Mouse (Mus musculus) hindbrain, embryonic 12.5 days (tissue): Measurements from ENCODE around the gene Pkn3. TPM values are rescaled to one million over a fixed set of nuclear protein-coding genes. Genes with fewer than 3 reads are reported as not detected.
"Not testable (repeated sequence)": the region's sequence is repeated elsewhere in the genome, so short reads cannot be mapped to it uniquely, and the experiment has no call there.

Experiments used
- ATAC-seq: fragments of 200-750 bp; cut with Nextera tagmentation; 2 replicates; pipeline ENCODE4 v1.8.0; 2017; ENCODE audit warnings: moderate TSS enrichment; ENCODE audit not compliant: low FRiP score
- H3K27ac ChIP-seq: fragments of 300-500 bp; sonication (generic); 2 replicates; pipeline ENCODE4 v1.5.1; 2016; ENCODE audit warnings: mild to moderate bottlenecking
- H3K27me3 ChIP-seq: fragments of 300-500 bp; sonication (generic); 2 replicates; pipeline ENCODE4 v1.6.1; 2016; ENCODE audit warnings: mild to moderate bottlenecking
- H3K36me3 ChIP-seq: fragments of 300-500 bp; sonication (generic); 2 replicates; pipeline ENCODE4 v1.6.1; 2016; ENCODE audit warnings: mild to moderate bottlenecking
- H3K4me1 ChIP-seq: fragments of 300-500 bp; sonication (generic); 2 replicates; pipeline ENCODE4 v1.6.1; 2016
- H3K4me2 ChIP-seq: fragments of 300-500 bp; sonication (generic); replicated peaks from 2 replicates; pipeline ENCODE4 v1.6.1; 2016; ENCODE audit warnings: mild to moderate bottlenecking
- H3K4me3 ChIP-seq: fragments of 300-500 bp; sonication (generic); 2 replicates; pipeline ENCODE4 v1.5.1; 2016; ENCODE audit warnings: mild to moderate bottlenecking
- H3K9ac ChIP-seq: fragments of 300-500 bp; sonication (generic); 2 replicates; pipeline ENCODE4 v1.6.1; 2016; ENCODE audit warnings: mild to moderate bottlenecking, moderate library complexity
- H3K9me3 ChIP-seq: fragments of 300-500 bp; sonication (generic); replicated peaks from 2 replicates; pipeline ENCODE4 v1.6.1; 2016; ENCODE audit warnings: mild to moderate bottlenecking
- WGBS: fragments of 180-500 bp; shearing (Covaris S2); methylation state at CpG from one replicate; pipeline ENCODE4 v1.1.7; 2016; 5-methylcytosine and 5-hydroxymethylcytosine counted together
- polyA plus RNA-seq: library from polyadenylated mRNA; unstranded; fragments of >200 nt; fragmentation: Nextera tagmentation; extraction: Ambion mirVana; gene quantifications from 2 replicates; pipeline ENCODE4 v1.2.1, GENCODE M21; 2016

The Pkn3 gene
- polyA plus RNA-seq, 1 experiment from 2014 or later = 7.2 TPM

- WGBS = 43% methylated on average over 6 of the region's 6 CpGs
- Histone ChIP-seq H3K9me3 (no peaks in the 10 kb centered on the region), H3K9ac (no peak overlapping the region)
These were observed 25.3 kb upstream of the Pkn3 start for GRCm38 (mm10) chr2:30051992-30052761.

GRCm38 (mm10) chr2:30055310-30055709 is 22.2 kb upstream of the Pkn3 start:
- 92% methylated on average over 3 of the region's 3 CpGs for WGBS
- not testable (repeated sequence) for H3K27me3 ChIP-seq, H3K9me3 ChIP-seq, H3K4me2 ChIP-seq, H3K27ac ChIP-seq, H3K9ac ChIP-seq, H3K4me1 ChIP-seq, H3K4me3 ChIP-seq, ATAC-seq, H3K36me3 ChIP-seq

More at GRCm38 (mm10) chr2:30051992-30052761, 25.3 kb upstream of the Pkn3 start:
- 0 out of 2 replicates have a peak, but pooled peaks cover 3% of the 10 kb centered on the region for H3K27me3 ChIP-seq
- no peak overlapping the region for H3K4me3 ChIP-seq
- H3K27ac ChIP-seq = no peak overlapping the region
- H3K4me2 ChIP-seq = no peak overlapping the region
- ATAC-seq = no peak
- no peaks in the 10 kb centered on the region for H3K36me3 ChIP-seq
- peaks cover 6% of the 10 kb centered on the region; the same call in 1 of the 2 replicates for H3K4me1 ChIP-seq

GRCm38 (mm10) chr2:30056736-30057135 is 20.7 kb upstream of the Pkn3 start:
- Histone ChIP-seq H3K9ac (no peak overlapping the region), H3K4me3 (no peak overlapping the region), H3K9me3 (no peaks in the 10 kb centered on the region), H3K27me3 (0 out of 2 replicates have a peak, but pooled peaks cover 3% of the 10 kb centered on the region), H3K4me1 (peaks cover 10% of the 10 kb centered on the region), H3K4me2 (no peak overlapping the region), H3K27ac (no peak overlapping the region), H3K36me3 (no peaks in the 10 kb centered on the region)
- 90% methylated on average over 3 of the region's 3 CpGs for WGBS
- no peak for ATAC-seq

- no peak within 1 kb of the TSS for H3K9ac ChIP-seq
- H3K36me3 ChIP-seq = no peaks in the 10 kb centered on the region
- peaks cover 12% of the 10 kb centered on the region for H3K4me1 ChIP-seq
- H3K4me2 ChIP-seq = no peak within 1 kb of the TSS
- WGBS = 44% methylated on average over 12 of the region's 12 CpGs
- no peak within 1 kb of the TSS for H3K27ac ChIP-seq
- H3K4me3 ChIP-seq = no peak within 1 kb of the TSS
- H3K9me3 ChIP-seq = no peaks in the 10 kb centered on the region
- 0 out of 2 replicates have a peak, but pooled peaks cover 3% of the 10 kb centered on the region for H3K27me3 ChIP-seq
- ATAC-seq = no peak
These were observed 20.1 kb upstream of the Pkn3 start, which contains the start of gene Set for GRCm38 (mm10) chr2:30057223-30057904. Gene Set (plus strand): TSS chr2:30057378.

GRCm38 (mm10) chr2:30058418-30058817 is 19.1 kb upstream of the Pkn3 start:
- 35% methylated on average over 5 of the region's 5 CpGs for WGBS
- H3K4me2 ChIP-seq = no peak overlapping the region
- H3K4me1 ChIP-seq = peaks cover 21% of the 10 kb centered on the region
- no peak overlapping the region for H3K9ac ChIP-seq
- no peak overlapping the region for H3K4me3 ChIP-seq
- ATAC-seq = no peak
- no peaks in the 10 kb centered on the region for H3K36me3 ChIP-seq
- H3K9me3 ChIP-seq = no peaks in the 10 kb centered on the region
- 0 out of 2 replicates have a peak, but pooled peaks cover 3% of the 10 kb centered on the region for H3K27me3 ChIP-seq
- H3K27ac ChIP-seq = no peak overlapping the region

- ATAC-seq = no peak
- Histone ChIP-seq H3K4me1 (peaks cover 35% of the 10 kb centered on the region), H3K27ac (peak overlapping the region; percentile 82), H3K9ac (peak overlapping the region; percentile 66), H3K9me3 (no peaks in the 10 kb centered on the region), H3K4me2 (peak overlapping the region; percentile 78), H3K36me3 (no peaks in the 10 kb centered on the region), H3K27me3 (no peaks in the 10 kb centered on the region), H3K4me3 (peak overlapping the region; percentile 52)
- 9% methylated on average over 33 of the region's 37 CpGs for WGBS
These were observed 16.0 kb upstream of the Pkn3 start for GRCm38 (mm10) chr2:30061215-30062166.

GRCm38 (mm10) chr2:30062249-30063093 is 15.0 kb upstream of the Pkn3 start:
- WGBS = under 1% methylated on average over 40 of the region's 40 CpGs
- ATAC-seq = no peak
- H3K27ac ChIP-seq = peak overlapping the region; percentile 82
- H3K4me2 ChIP-seq = peak overlapping the region; percentile 78
- peak overlapping the region; percentile 52 for H3K4me3 ChIP-seq
- peak overlapping the region; percentile 66 for H3K9ac ChIP-seq
- H3K4me1 ChIP-seq = peaks cover 31% of the 10 kb centered on the region
- H3K9me3 ChIP-seq = no peaks in the 10 kb centered on the region
- no peaks in the 10 kb centered on the region for H3K27me3 ChIP-seq
- H3K36me3 ChIP-seq = no peaks in the 10 kb centered on the region

- Histone ChIP-seq H3K27me3 (no peaks in the 10 kb centered on the region), H3K4me3 (peak overlapping the region; percentile 52), H3K36me3 (no peaks in the 10 kb centered on the region; the same call in 1 of the 2 replicates), H3K9ac (peak overlapping the region; percentile 66), H3K4me1 (peaks cover 36% of the 10 kb centered on the region), H3K9me3 (no peaks in the 10 kb centered on the region), H3K27ac (peak overlapping the region; percentile 82; the same call in 1 of the 2 replicates), H3K4me2 (peak overlapping the region; percentile 78)
- WGBS = 5% methylated on average over 8 of the region's 8 CpGs
- ATAC-seq = no peak
These were observed 14.2 kb upstream of the Pkn3 start for GRCm38 (mm10) chr2:30063235-30063634.

- Histone ChIP-seq H3K4me2 (peak overlapping the region; percentile 78), H3K27ac (no peak overlapping the region), H3K4me1 (peaks cover 41% of the 10 kb centered on the region)
These were observed 13.7 kb upstream of the Pkn3 start for GRCm38 (mm10) chr2:30063791-30064190.

GRCm38 (mm10) chr2:30064298-30064697 is 13.2 kb upstream of the Pkn3 start:
- no peak for ATAC-seq
- Histone ChIP-seq H3K4me2 (peak overlapping the region; percentile 78; the same call in 1 of the 2 replicates), H3K36me3 (peaks cover 10% of the 10 kb centered on the region), H3K9ac (no peak overlapping the region), H3K4me3 (no peak overlapping the region), H3K27ac (no peak overlapping the region), H3K27me3 (no peaks in the 10 kb centered on the region), H3K9me3 (no peaks in the 10 kb centered on the region), H3K4me1 (peaks cover 41% of the 10 kb centered on the region)
- WGBS = 38% methylated on average over 3 of the region's 3 CpGs

More at GRCm38 (mm10) chr2:30063791-30064190, 13.7 kb upstream of the Pkn3 start:
- no peaks in the 10 kb centered on the region for H3K27me3 ChIP-seq
- no peak for ATAC-seq
- H3K9me3 ChIP-seq = no peaks in the 10 kb centered on the region
- 11% methylated on average over 3 of the region's 3 CpGs for WGBS
- peak overlapping the region; percentile 52 for H3K4me3 ChIP-seq
- H3K9ac ChIP-seq = peak overlapping the region; percentile 66; the same call in 1 of the 2 replicates
- peaks cover 5% of the 10 kb centered on the region for H3K36me3 ChIP-seq
